Mouse (Mus musculus) ES-Bruce4 (cell line): ENCODE measurements around the gene Dnajc3.

Experiments used
- CTCF ChIP-seq: IDR thresholded peaks from one replicate; pipeline ENCODE4 v1.8.1; 2011; ENCODE audit warnings: low read depth, low read length
- EP300 ChIP-seq: IDR thresholded peaks from 2 replicates; pipeline ENCODE4 v1.6.1; 2011; ENCODE audit warnings: low read depth, low read length; ENCODE audit not compliant: insufficient read depth
- POLR2A ChIP-seq: IDR thresholded peaks from one replicate; pipeline ENCODE4 v1.8.1; 2011; ENCODE audit warnings: low read length; ENCODE audit not compliant: insufficient read depth

DNA sequence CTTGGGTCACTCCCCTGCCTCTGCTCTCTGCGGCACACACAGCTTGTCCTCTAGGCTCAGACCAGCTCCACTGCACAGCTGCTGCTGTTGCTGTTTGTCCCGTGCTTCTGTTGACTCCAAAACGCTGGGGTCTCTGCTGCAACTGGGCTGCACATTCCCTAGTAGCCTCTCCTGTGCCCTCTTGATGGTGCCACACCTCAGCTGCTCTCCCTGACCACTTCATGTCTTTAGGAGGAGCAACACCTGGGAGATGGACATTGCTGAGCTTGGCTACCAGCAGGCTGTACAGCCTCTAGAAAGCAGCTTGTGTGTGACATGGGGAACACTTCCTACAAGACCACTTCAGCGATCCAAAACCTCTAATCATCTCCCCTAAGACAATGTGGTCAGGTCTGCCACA lies 46.4 kb downstream of the Dnajc3 start:
- TF ChIP-seq EP300, result no peak
- no peak for TF ChIP-seq POLR2A
- TF ChIP-seq CTCF, result no peak
